Comparison of ENCODE assay signal across 1 mouse cellular context in the genomic region with DNA sequence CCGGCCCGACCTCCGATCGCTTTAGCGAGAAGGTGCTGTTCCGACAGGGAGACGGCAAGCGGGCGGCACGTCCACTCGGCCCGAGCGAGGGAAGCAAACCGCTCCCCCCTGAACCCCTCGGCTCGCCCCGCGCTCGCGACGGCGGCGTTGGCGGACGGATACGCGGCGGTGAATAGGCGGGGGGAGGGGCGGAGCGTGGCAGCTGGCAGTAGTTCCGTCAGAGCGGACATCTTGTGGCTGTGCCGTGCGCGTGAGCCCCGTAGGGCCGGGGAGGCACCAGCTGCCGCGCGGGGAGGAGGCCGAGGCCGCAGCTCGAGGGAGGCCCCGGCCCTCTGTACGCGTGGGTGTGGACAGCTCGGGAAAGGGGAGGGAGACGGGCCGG.
TF ChIP-seq lines count a peak whose summit lies in the region.

No protein-coding gene starts in this region.

TF ChIP-seq in CH12.LX, 34 proteins besides CTCF, POLR2A, EP300 and RAD21 (continued from another document):
- peak; percentile 86 for TF ChIP-seq TCF12 (IDR thresholded peaks at IDR 0.05; ENCODE audit: low read depth, low read length)
- TF ChIP-seq BHLHE40 (IDR thresholded peaks at IDR 0.05; ENCODE audit: low read depth, low read length) = peak; percentile 79
- TF ChIP-seq MAFK (IDR thresholded peaks at IDR 0.05; ENCODE audit: insufficient replicate concordance, low read length) = no peak
- no peak for TF ChIP-seq CHD1 (IDR thresholded peaks at IDR 0.05; ENCODE audit: low read depth, low read length)
- TF ChIP-seq RCOR1 (conservative IDR thresholded peaks at IDR 0.05; ENCODE audit: low read depth, low read length) = no peak
- TF ChIP-seq POLR2AphosphoS2 (IDR thresholded peaks at IDR 0.05; ENCODE audit: low read depth, low read length) = no peak; the same call in 1 of the 2 replicates
- no peak for TF ChIP-seq E2F4 (IDR thresholded peaks at IDR 0.05; ENCODE audit: insufficient replicate concordance, low read depth, low read length)
- no peak for TF ChIP-seq GABPA (IDR thresholded peaks at IDR 0.05; ENCODE audit: insufficient replicate concordance, low read depth, low read length)
- TF ChIP-seq NELFE (IDR thresholded peaks at IDR 0.05; ENCODE audit: low read depth, low read length) = peak; percentile 84; the same call in 1 of the 2 replicates
- no peak for TF ChIP-seq ZC3H11A (IDR thresholded peaks at IDR 0.05; ENCODE audit: low read depth, low read length)
- TF ChIP-seq SIN3A (IDR thresholded peaks at IDR 0.05; ENCODE audit: low read length) = no peak; the same call in none of the 2 replicates
- peak; percentile 33; the same call in 1 of the 2 replicates for TF ChIP-seq NRF1 (IDR thresholded peaks at IDR 0.05; ENCODE audit: low read depth, low read length)
- no peak for TF ChIP-seq MXI1 (IDR thresholded peaks at IDR 0.05; ENCODE audit: low read depth, low read length)
- TF ChIP-seq MEF2A (IDR thresholded peaks at IDR 0.05; ENCODE audit: borderline replicate concordance, low read depth, low read length) = no peak
